Mouse (Mus musculus) ES-Bruce4 (cell line): ENCODE results near the gene Pde4d.

ENCODE experiments used
- CTCF ChIP-seq: IDR thresholded peaks from one replicate; pipeline ENCODE4 v1.8.1; 2011; ENCODE audit warnings: low read depth, low read length
- POLR2A ChIP-seq: IDR thresholded peaks from one replicate; pipeline ENCODE4 v1.8.1; 2011; ENCODE audit warnings: low read length; ENCODE audit not compliant: insufficient read depth

DNA sequence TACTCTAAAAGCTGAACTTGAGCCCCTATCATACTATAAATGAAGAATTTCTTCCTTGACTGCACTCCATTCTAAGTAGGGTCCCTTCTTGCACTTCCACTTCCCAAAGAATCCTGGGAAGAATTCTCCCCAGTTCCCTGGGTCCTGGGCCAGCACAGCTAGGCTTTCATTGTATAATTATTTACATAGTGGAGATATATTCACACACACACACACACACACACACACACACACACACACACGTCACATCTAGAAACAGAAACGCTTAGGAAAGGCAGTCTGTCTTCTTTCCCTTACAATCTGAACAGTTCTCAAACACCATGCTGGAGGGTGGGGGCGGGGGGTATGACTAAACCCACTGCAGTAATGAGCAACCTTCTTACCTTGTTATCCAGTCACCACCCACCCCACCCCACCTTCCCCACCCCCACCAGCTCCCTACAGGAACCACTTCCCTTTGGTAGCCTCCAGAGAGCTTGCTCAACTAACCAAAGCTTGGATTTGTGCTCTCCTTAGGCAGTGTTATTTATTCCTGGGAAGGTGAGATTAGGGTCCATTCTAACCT is 868.8 kb downstream of the Pde4d start:
- TF ChIP-seq POLR2A, result no peak
- TF ChIP-seq CTCF, result no peak
